15 mouse cellular contexts compared by ENCODE assay signal in genomic region chr19:41390856-41391255, GRCm38 (mm10).
"Had no signal": no experiment of that assay in that cellular context is flagged by ENCODE, and none has a peak within 500 bp of the region (broad histone marks: within the 10 kb centered on the region; RNA-seq: fewer than 3 reads in every experiment).

No protein-coding gene starts in this region.

- DNase-seq: kidney, adult 8-10 months; kidney, postnatal 25 days; layer of hippocampus, postnatal 36 days; liver, embryonic 13.5 days; lung, adult 18-20 months; lung, postnatal 36 days; midbrain, embryonic 14.5 days; retina, postnatal 1 day; right cerebral cortex, postnatal 4 days; thymus, postnatal 4 days had no signal

- H3K36me3 ChIP-seq: limb, embryonic 15.5 days; liver, embryonic 13.5 days; midbrain, embryonic 10.5 days; neural tube, embryonic 12.5 days; stomach, embryonic 15.5 days had no signal

- ATAC-seq: lung, postnatal 0 days had no signal

- H3K4me3 ChIP-seq: limb, embryonic 15.5 days; liver, embryonic 13.5 days; midbrain, embryonic 10.5 days; neural tube, embryonic 12.5 days; stomach, embryonic 15.5 days had no signal

- H3K27me3 ChIP-seq: stomach, embryonic 15.5 days had no signal

- H3K9me3 ChIP-seq: limb, embryonic 15.5 days; liver, embryonic 13.5 days; midbrain, embryonic 10.5 days; neural tube, embryonic 12.5 days; stomach, embryonic 15.5 days had no signal

- H3K4me1 ChIP-seq: limb, embryonic 15.5 days; midbrain, embryonic 10.5 days; neural tube, embryonic 12.5 days; stomach, embryonic 15.5 days had no signal

- H3K27ac ChIP-seq: limb, embryonic 15.5 days; liver, embryonic 13.5 days; midbrain, embryonic 10.5 days; neural tube, embryonic 12.5 days; stomach, embryonic 15.5 days had no signal
